Mouse (Mus musculus) E14TG2a.4 (cell line): ENCODE results near the gene Gm884.

ENCODE experiments used
- H3K27me3 ChIP-seq: 2 replicates; pipeline ENCODE4 v1.6.1; 2014; ENCODE audit warnings: low read length, control low read depth; ENCODE audit not compliant: insufficient read depth
- H3K36me3 ChIP-seq: 2 replicates; pipeline ENCODE4 v1.6.1; 2014; ENCODE audit warnings: low read length, control low read depth; ENCODE audit not compliant: insufficient read depth
- H3K4me1 ChIP-seq: replicated peaks from 2 replicates; pipeline ENCODE4 v1.6.1; 2014; ENCODE audit warnings: low read depth, low read length, control low read depth
- H3K4me3 ChIP-seq: replicated peaks from 2 replicates; pipeline ENCODE4 v1.5.1; 2014; ENCODE audit warnings: mild to moderate bottlenecking, low read length
- H3K9me3 ChIP-seq: 2 replicates; pipeline ENCODE4 v1.6.1; 2014; ENCODE audit warnings: low read length, control low read depth
- CTCF ChIP-seq: conservative IDR thresholded peaks from 2 replicates; pipeline ENCODE4 v1.5.1; 2014; ENCODE audit warnings: low read length
- NANOG ChIP-seq: IDR thresholded peaks from 2 replicates; pipeline ENCODE4 v1.6.1; 2014; ENCODE audit warnings: borderline replicate concordance, low read length, mixed read lengths
- POU5F1 ChIP-seq: IDR thresholded peaks from 2 replicates; pipeline ENCODE4 v1.6.1; 2014; ENCODE audit warnings: low read length, borderline replicate concordance

Gm884 gene

DNA sequence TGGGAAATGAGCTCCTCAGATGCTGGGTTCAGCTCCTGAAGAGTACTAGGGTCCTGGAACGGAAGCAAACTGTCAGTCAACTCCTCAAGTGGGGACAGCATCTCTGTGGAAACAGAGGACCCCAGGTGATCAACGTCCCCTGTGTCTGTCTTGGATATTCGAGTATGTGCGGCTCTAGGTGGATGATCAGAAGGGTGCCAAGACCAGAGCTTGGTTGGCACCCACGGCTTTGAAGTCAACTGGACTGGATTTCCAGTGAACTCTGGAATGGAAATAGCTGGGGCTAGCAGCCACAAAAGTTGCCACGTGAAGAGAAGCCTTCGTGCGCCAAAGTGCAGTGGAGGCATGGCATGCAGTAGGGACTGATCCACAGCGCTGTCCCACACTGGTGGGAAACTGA is at the start of gene Gm884:
TSS of gene Gm884 (minus strand) at position 101 of the 400 bp plus-strand sequence.
- no peaks in the 10 kb centered on the region for H3K9me3 ChIP-seq
- H3K4me3 ChIP-seq, result no peak within 1 kb of the TSS
- H3K4me1 ChIP-seq, result no peaks in the 10 kb centered on the region
- peaks cover 33% of the 10 kb centered on the region for H3K27me3 ChIP-seq
- no peak for TF ChIP-seq NANOG
- TF ChIP-seq POU5F1, result no peak
- TF ChIP-seq CTCF, result no peak
- H3K36me3 ChIP-seq, result no peaks in the 10 kb centered on the region

DNA sequence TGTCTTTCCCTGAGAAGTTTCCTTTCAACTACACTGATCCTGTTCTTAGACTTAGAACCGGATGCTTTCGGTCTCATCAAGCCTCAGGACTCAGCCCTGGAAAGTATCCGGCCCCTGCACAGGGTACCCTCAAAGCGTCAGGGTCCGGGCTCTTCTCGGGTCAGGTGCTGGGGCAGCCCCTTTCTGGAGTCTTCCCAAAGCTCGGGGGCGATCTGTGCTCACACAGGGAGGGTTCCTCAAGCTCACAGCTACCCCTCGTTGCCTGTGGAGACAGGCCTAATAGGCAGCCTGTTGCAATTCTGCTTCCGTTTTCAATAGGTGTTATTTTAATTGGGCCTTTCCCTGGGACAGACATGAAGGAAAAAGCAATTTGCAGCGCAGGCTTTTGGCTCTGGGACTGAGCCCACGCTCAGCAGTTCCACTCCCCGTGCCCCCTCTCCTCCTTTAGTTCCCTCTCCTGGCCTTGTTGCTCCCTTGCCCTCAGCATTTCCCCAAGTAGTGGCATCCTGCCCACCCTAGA is 46.0 kb upstream of the Gm884 start:
- no peaks in the 10 kb centered on the region for H3K9me3 ChIP-seq
- H3K27me3 ChIP-seq, result peaks cover 12% of the 10 kb centered on the region; the same call in 1 of the 2 replicates
- peaks cover 2% of the 10 kb centered on the region for H3K4me1 ChIP-seq
- H3K4me3 ChIP-seq, result no peak overlapping the region
- H3K36me3 ChIP-seq, result no peaks in the 10 kb centered on the region
- TF ChIP-seq POU5F1 (no peak), NANOG (no peak), CTCF (no peak)

DNA sequence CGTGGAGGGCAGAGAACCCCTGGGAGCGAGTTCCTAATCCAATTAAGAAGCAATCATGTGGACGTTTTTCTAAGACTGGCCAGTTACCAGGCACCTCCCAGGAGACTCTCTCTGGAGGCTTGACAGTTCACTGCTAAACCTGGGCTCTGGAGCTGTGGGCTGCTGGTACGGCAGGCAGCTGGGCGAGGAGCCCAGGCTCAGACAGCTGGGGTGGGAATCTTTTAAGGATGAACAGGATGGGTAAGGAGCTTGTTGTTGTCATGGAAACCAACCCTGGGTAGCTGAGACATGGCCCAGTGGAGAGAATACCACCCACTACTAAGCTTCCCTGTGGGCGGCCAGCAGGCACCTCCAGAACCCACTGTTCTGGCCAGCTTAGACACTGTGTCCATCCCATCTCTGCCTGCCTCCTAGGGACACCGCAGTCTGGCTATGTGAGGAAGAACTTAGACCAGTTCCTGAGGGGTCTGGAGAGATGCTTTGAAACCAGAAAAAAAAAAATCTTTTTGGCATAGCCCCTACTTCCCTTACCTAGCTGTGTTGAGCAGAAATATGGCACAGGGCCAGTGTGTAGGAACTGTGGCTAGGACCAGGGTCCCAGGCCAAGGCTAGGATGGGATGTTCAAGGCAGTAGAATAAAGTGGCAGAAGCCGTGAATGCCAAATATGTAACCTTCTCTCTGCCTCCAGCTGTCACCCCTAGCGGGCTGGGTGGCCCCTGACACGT is 45.4 kb upstream of the Gm884 start:
- peaks cover 5% of the 10 kb centered on the region for H3K4me1 ChIP-seq
- TF ChIP-seq NANOG, result no peak
- TF ChIP-seq CTCF, result no peak
- TF ChIP-seq POU5F1, result no peak
- no peaks in the 10 kb centered on the region for H3K36me3 ChIP-seq
- peaks cover 12% of the 10 kb centered on the region; the same call in 1 of the 2 replicates for H3K27me3 ChIP-seq
- H3K9me3 ChIP-seq, result no peaks in the 10 kb centered on the region
- no peak overlapping the region for H3K4me3 ChIP-seq

DNA sequence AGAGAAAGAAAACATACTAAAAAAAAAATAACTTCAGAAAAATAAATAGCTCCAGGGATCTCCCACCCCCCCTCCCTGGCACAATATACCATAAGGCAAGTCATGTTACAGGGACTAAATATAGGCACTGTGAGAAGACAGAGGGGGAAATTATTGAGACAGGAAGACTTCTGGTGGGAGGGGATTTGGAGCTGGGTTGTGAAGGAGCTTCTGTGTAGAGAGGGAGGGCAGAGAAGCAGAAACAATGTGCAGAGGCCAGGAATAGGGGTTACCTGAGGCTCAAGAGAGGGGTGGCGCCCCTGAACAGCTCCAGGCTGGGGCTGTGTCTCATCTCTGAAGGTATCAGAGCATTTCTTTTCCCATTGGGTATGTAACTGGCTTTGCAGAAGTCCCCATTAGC is 44.8 kb upstream of the Gm884 start:
- Histone ChIP-seq H3K9me3 (no peaks in the 10 kb centered on the region), H3K4me1 (peaks cover 5% of the 10 kb centered on the region), H3K36me3 (no peaks in the 10 kb centered on the region), H3K4me3 (no peak overlapping the region), H3K27me3 (peaks cover 15% of the 10 kb centered on the region)
- TF ChIP-seq CTCF (no peak), POU5F1 (no peak), NANOG (no peak)

DNA sequence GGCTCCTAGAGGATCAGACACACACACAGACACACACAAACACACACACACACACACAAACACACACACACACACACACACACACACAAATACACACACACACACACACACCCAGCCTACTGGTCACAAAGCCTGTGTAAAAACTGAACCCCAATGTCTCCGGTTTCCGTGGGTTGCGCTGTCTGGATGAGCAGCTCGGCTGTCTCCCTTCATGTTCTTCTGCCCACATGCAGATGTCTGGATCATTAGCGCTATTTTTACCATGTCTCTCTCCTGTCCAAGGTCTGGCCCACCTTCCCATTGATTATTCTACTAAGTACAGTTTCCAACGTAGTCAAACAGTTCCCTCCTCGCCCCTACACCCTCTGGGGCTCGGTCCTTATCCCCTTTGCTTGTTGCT is 42.2 kb upstream of the Gm884 start:
- no peaks in the 10 kb centered on the region for H3K36me3 ChIP-seq
- H3K27me3 ChIP-seq, result peaks cover 24% of the 10 kb centered on the region
- H3K4me3 ChIP-seq, result no peak overlapping the region
- H3K4me1 ChIP-seq, result peaks cover 5% of the 10 kb centered on the region
- TF ChIP-seq POU5F1 (no peak), NANOG (no peak), CTCF (no peak)
- H3K9me3 ChIP-seq, result no peaks in the 10 kb centered on the region

DNA sequence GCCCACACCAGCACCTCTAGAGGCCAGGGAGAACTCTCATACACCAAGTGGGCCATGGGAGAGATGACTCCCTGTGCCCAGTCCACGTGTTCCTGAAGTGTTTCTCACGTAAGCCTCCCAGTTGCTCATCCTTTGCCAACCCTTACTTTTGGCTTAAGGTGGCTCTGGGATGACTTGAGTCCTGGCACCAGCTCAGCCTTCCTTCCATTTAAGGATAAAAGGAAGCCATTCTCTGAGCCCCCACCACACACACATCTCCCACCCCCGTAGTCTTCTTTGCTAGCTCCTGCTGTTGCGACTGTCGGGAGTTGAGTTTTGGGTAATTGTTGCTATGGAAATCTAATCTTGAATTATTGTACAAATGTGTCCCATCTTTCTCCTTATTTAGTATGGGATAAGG is 41.6 kb upstream of the Gm884 start:
- H3K27me3 ChIP-seq, result peaks cover 26% of the 10 kb centered on the region
- H3K36me3 ChIP-seq, result no peaks in the 10 kb centered on the region
- H3K4me3 ChIP-seq, result no peak overlapping the region
- no peak for TF ChIP-seq NANOG
- TF ChIP-seq CTCF, result no peak
- no peak for TF ChIP-seq POU5F1
- peaks cover 5% of the 10 kb centered on the region for H3K4me1 ChIP-seq
- no peaks in the 10 kb centered on the region for H3K9me3 ChIP-seq

DNA sequence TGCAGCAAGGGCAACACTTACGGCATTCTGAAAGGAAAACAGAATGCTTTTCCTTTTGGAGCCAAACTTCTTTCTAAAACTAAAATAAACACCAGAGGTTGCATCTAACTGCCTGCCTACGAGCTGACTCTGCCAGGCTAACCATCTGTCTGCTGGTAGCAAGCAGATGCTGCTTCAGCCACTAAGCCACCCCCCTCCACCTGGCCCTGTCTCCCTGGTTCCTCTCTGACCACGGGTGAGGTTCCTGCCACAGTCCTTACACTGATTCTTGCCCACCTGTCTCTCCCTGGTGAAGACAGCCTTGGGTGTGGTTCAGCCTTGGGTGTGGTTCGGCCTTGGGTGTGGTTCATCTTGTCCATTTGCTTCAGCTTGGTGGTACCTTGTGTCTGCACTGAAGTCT is 40.9 kb upstream of the Gm884 start:
- TF ChIP-seq NANOG (no peak), CTCF (no peak), POU5F1 (no peak)

DNA sequence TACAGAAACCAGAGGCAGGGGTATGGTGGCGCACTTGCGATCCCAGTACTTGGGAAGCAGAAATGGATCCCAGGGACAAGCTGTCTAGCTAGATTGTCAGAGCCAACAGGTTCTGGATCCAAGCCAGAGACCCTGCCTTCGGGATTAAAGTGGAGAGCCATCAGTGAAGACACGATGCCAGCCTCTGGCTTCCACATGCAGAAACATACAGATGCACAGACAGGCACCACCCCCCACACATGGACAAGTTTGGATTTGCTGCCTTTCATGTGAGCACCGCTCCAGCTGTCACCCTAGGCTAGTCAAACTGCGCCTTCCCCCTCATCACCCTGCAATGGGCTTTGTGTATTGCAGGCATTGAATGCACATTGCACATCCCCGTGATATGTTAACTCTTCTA is 37.2 kb upstream of the Gm884 start:
- H3K9me3 ChIP-seq, result no peaks in the 10 kb centered on the region
- H3K27me3 ChIP-seq, result peaks cover 53% of the 10 kb centered on the region
- TF ChIP-seq POU5F1 (no peak), CTCF (no peak), NANOG (no peak)
- no peaks in the 10 kb centered on the region for H3K36me3 ChIP-seq
- peaks cover 5% of the 10 kb centered on the region for H3K4me1 ChIP-seq
- no peak overlapping the region for H3K4me3 ChIP-seq

More for the DNA sequence above, 40.9 kb upstream of the Gm884 start:
- peaks cover 26% of the 10 kb centered on the region for H3K27me3 ChIP-seq
- H3K36me3 ChIP-seq, result no peaks in the 10 kb centered on the region
- no peak overlapping the region for H3K4me3 ChIP-seq
- no peaks in the 10 kb centered on the region for H3K9me3 ChIP-seq
- peaks cover 5% of the 10 kb centered on the region for H3K4me1 ChIP-seq

DNA sequence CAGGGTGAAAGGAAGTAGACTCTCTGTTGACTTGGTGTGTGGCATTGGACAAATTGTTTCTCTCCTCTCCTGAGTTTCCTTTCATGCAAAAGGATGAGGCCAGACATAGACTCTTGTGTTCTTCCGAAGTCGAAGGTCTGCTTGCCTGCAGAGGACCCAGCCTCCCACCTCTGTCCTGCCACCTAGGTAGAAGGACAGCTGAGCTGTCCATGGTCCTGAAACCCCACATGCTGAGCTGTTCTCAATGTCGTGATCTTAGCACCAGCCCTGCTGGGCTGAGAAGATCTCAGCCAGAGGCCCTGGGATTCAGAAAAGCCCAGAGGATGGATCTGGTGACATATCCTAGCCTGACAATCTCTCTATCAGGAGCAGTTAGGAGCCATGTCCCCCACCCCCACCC is 35.6 kb upstream of the Gm884 start:
- Histone ChIP-seq H3K9me3 (no peaks in the 10 kb centered on the region), H3K27me3 (peaks cover 70% of the 10 kb centered on the region), H3K36me3 (no peaks in the 10 kb centered on the region), H3K4me3 (no peak overlapping the region), H3K4me1 (no peaks in the 10 kb centered on the region)
- TF ChIP-seq POU5F1 (no peak), CTCF (no peak), NANOG (no peak)
